Mouse (Mus musculus) mature B cell (primary cell): ENCODE measurements around the gene Bpifb2.

Source experiments
- in situ Hi-C: fragments of 300-500 bp; cut with MboI; formaldehyde crosslinking; loops from 2 replicates; pipeline ENCODE4 v1.14.3; 2019

Bpifb2 gene

DNA sequence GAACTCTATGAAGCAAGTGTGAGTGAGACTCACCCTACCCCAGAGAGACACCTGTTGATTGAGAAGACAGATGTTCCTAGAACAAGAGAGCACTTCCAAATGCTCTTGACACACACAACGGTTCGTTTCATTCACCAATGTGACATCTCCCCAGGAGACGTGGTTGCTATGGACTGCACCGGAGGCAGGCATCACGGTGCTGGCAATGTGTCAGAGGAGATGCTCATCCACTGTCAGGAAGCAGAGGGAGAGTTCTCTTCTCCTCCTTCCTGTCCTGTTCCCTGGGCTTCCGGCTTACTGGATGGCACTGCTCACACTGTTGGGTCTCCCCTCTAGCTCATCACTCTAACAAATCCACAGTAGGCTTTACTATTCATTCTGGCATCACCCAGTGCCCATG, 58.5 kb downstream of the Bpifb2 start:
- in situ Hi-C loops, result no loop called here

DNA sequence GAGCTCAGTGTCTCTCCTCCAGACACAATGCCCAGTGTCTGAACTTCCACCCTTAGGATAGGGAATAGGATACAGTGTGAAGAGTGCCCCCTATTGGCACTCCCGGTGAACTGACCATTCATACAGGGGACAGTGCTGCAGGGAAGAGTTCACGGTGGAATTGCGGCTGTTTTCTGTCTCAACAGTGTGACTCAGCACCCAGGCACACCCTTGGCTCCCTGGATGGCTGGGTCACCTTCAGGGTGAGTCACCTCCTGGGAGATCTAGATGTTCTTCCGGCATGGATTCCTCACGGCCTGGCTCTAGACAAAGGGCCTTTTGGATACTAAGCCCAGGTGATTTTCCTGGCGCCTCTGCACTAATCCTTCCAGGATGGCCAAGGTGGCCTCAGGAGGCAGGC, 60.5 kb downstream of the Bpifb2 start:
- in situ Hi-C loops, result no loop called here

DNA sequence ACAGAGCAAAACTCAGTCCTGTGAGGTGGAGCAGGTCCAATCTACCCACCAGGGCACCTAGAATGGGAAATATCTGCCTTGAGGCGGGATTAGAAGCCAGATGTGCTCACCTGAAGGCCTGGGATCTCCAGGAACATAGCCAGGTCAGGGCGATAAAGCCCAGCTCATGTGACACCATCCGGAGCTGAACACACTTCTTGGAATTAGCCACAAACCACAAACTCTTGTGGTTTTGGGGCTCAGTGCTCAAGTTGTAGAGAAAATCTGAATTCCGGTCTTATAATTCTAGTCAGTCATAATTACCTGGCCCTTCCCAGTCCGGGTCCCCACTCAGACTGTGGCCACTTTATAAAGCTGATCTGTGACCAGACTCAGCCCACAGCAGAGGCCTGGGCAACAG, 63.0 kb downstream of the Bpifb2 start, which contains the start of gene Bpifb4:
Bpifb4 (plus strand) TSS at position 370 of the 400 bp plus-strand sequence.
- in situ Hi-C loops, result no loop called here

DNA sequence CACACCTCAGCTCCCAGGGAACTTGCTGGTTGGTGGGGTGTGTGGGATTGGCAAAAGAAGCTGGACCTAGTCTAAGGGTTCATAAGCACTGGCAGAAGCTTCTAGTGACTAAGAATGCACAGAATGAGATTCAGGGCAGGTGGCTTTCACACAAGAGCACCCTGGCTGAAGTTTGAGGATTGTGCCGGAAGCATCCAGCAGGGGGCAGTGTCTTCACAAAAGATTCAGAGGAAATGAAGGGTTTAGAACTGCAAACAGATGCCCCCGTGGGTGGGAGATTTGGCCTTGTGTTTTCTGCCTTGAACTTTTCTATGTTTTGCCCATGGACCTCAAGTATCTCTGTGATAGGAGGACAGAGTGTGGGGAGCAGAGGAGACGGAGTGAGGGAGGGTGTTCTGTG, 68.7 kb downstream of the Bpifb2 start:
- in situ Hi-C loops, result no loop called here

DNA sequence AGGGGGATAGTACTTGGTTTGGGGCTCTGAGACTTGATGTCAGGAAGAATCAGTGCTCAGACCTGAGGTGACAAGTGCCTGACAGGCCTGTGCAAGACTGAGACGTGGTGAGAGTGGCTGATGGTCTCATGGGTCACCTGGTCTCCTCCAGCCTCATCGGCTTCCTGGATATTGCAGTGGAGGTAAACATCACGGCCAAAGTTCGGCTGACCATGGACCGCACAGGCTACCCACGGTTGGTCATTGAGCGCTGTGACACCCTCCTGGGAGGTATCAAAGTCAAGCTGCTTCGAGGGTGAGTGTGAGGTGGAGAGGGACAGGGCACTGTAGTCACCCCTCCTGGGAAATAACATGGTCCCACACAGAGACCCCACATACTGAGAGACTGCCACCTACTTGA, 69.7 kb downstream of the Bpifb2 start:
- in situ Hi-C loops, result no loop called here
